ENCODE assay signal across 22 mouse cellular contexts in genomic region chr14:13252594-13252993, GRCm38 (mm10). TPM values are rescaled to one million over a fixed set of nuclear protein-coding genes. Genes with fewer than 3 reads are reported as not detected.
"Had no signal": no experiment of that assay in that cellular context is flagged by ENCODE, and none has a peak within 500 bp of the region (broad histone marks: within the 10 kb centered on the region; RNA-seq: fewer than 3 reads in every experiment).

No protein-coding gene starts in this region.

- H3K9ac ChIP-seq: lung, embryonic 14.5 days; midbrain, embryonic 12.5 days; neural tube, embryonic 13.5 days; neural tube, embryonic 15.5 days had no signal

- H3K4me1 ChIP-seq: neural tube, embryonic 13.5 days; neural tube, embryonic 15.5 days had no signal

- H3K9me3 ChIP-seq: midbrain, embryonic 10.5 days; midbrain, embryonic 12.5 days; neural tube, embryonic 13.5 days; neural tube, embryonic 15.5 days had no signal

- H3K4me2 ChIP-seq: lung, embryonic 14.5 days; midbrain, embryonic 12.5 days; neural tube, embryonic 13.5 days; neural tube, embryonic 15.5 days had no signal

- DNase-seq: lung, adult 18-20 months; lung, embryonic 14.5 days; lung, postnatal 10 days; lung, postnatal 4 days; midbrain, embryonic 14.5 days; retina, postnatal 1 day; right cerebral cortex, adult 18-20 months; right cerebral cortex, postnatal 25 days; right cerebral cortex, postnatal 4 days; spleen, adult 18-20 months; thymus, adult 18-20 months; thymus, postnatal 14 days; thymus, postnatal 4 days had no signal

- H3K27me3 ChIP-seq: midbrain, embryonic 12.5 days; neural tube, embryonic 13.5 days; neural tube, embryonic 15.5 days had no signal

- ATAC-seq: midbrain, embryonic 16.5 days had no signal

- H3K27ac ChIP-seq: midbrain, embryonic 10.5 days; midbrain, embryonic 12.5 days; neural tube, embryonic 13.5 days; neural tube, embryonic 15.5 days had no signal

- H3K36me3 ChIP-seq: midbrain, embryonic 10.5 days; midbrain, embryonic 12.5 days; neural tube, embryonic 13.5 days; neural tube, embryonic 15.5 days had no signal

- H3K4me3 ChIP-seq: midbrain, embryonic 10.5 days; midbrain, embryonic 12.5 days; myocyte; neural tube, embryonic 13.5 days; neural tube, embryonic 15.5 days had no signal

RNA-seq across cellular contexts. Expression of gene Synpr, which starts 32.0 kb away (rescaled TPM):
- total RNA-seq: megakaryocyte, adult 5-6 weeks; megakaryocyte-erythroid progenitor cell, adult 5-6 weeks had no signal
- polyA plus RNA-seq: small intestine, adult 2 months had no signal
